Mouse (Mus musculus): ENCODE measurements around the gene Ano6. TPM values are rescaled to one million over a fixed set of nuclear protein-coding genes. Genes with fewer than 3 reads are reported as not detected.

The Ano6 gene
- polyA plus RNA-seq, 1 experiment from 2014 or later, result 6.9 TPM

- Histone ChIP-seq H3K36me3 (replicated peaks; ENCODE audit: insufficient read depth, low read length) (no peaks in the 10 kb centered on the region), H3K4me1 (ENCODE audit: insufficient read depth) (no peaks in the 10 kb centered on the region), H3K9ac (replicated peaks) (no peak overlapping the region), H3K27me3 (ENCODE audit: insufficient read depth, low read length) (no peaks in the 10 kb centered on the region), H3K4me2 (ENCODE audit: low read depth, low read length) (no peak overlapping the region), H3K9me3 (ENCODE audit: low read length) (no peaks in the 10 kb centered on the region), H3K27ac (ENCODE audit: low read depth) (no peak overlapping the region), H3K4me3 (ENCODE audit: low read depth, low read length) (no peak overlapping the region)
- DNase-seq (no peak), ATAC-seq (no peak)
- 83% methylated on average over 5 of the region's 5 CpGs for WGBS (ENCODE audit: insufficient replicate concordance)
- TF ChIP-seq EP300 (IDR thresholded peaks at IDR 0.05; ENCODE audit: low read depth) (no peak), CTCF (IDR thresholded peaks at IDR 0.05; ENCODE audit: low read depth) (no peak)
Measured at GRCm38 (mm10) chr15:95749216-95749615, 41.4 kb upstream of the Ano6 start.

GRCm38 (mm10) chr15:95750038-95750437 is 40.6 kb upstream of the Ano6 start:
- no peak for DNase-seq
- peak; percentile 84 for ATAC-seq
- no peak for TF ChIP-seq CTCF (IDR thresholded peaks at IDR 0.05; ENCODE audit: low read depth)
- TF ChIP-seq EP300 (IDR thresholded peaks at IDR 0.05; ENCODE audit: low read depth), result no peak
- Histone ChIP-seq H3K4me2 (ENCODE audit: low read depth, low read length) (no peak overlapping the region), H3K9ac (replicated peaks) (no peak overlapping the region), H3K27ac (ENCODE audit: low read depth) (no peak overlapping the region), H3K4me1 (ENCODE audit: insufficient read depth) (no peaks in the 10 kb centered on the region), H3K9me3 (ENCODE audit: low read length) (no peaks in the 10 kb centered on the region), H3K27me3 (ENCODE audit: insufficient read depth, low read length) (no peaks in the 10 kb centered on the region), H3K4me3 (ENCODE audit: low read depth, low read length) (no peak overlapping the region), H3K36me3 (replicated peaks; ENCODE audit: insufficient read depth, low read length) (no peaks in the 10 kb centered on the region)
- 73% methylated on average over 21 of the region's 21 CpGs for WGBS (ENCODE audit: insufficient replicate concordance)

- no peak for TF ChIP-seq EP300 (IDR thresholded peaks at IDR 0.05; ENCODE audit: low read depth)
- TF ChIP-seq CTCF (IDR thresholded peaks at IDR 0.05; ENCODE audit: low read depth), result no peak
- no peaks in the 10 kb centered on the region for H3K9me3 ChIP-seq (ENCODE audit: low read length)
- H3K4me3 ChIP-seq (ENCODE audit: low read depth, low read length), result no peak overlapping the region
- WGBS (ENCODE audit: insufficient replicate concordance), result 79% methylated on average over 8 of the region's 8 CpGs
- DNase-seq (no peak), ATAC-seq (no peak)
- no peaks in the 10 kb centered on the region for H3K36me3 ChIP-seq (replicated peaks; ENCODE audit: insufficient read depth, low read length)
- no peak overlapping the region for H3K4me2 ChIP-seq (ENCODE audit: low read depth, low read length)
- no peak overlapping the region for H3K27ac ChIP-seq (ENCODE audit: low read depth)
- H3K27me3 ChIP-seq (ENCODE audit: insufficient read depth, low read length), result no peaks in the 10 kb centered on the region
- H3K4me1 ChIP-seq (ENCODE audit: insufficient read depth), result no peaks in the 10 kb centered on the region; the same call in 1 of the 2 replicates
- no peak overlapping the region for H3K9ac ChIP-seq (replicated peaks)
Measured at GRCm38 (mm10) chr15:95751832-95752676, 38.6 kb upstream of the Ano6 start.

- no peak for DNase-seq
Measured at GRCm38 (mm10) chr15:95752677-95753019, 38.0 kb upstream of the Ano6 start.

GRCm38 (mm10) chr15:95753031-95753430 is 37.6 kb upstream of the Ano6 start:
- TF ChIP-seq CTCF (IDR thresholded peaks at IDR 0.05; ENCODE audit: low read depth) (no peak), EP300 (IDR thresholded peaks at IDR 0.05; ENCODE audit: low read depth) (no peak)
- DNase-seq (no peak), ATAC-seq (no peak)
- Histone ChIP-seq H3K4me2 (ENCODE audit: low read depth, low read length) (no peak overlapping the region), H3K9ac (replicated peaks) (no peak overlapping the region), H3K9me3 (ENCODE audit: low read length) (no peaks in the 10 kb centered on the region), H3K27ac (ENCODE audit: low read depth) (no peak overlapping the region), H3K4me3 (ENCODE audit: low read depth, low read length) (no peak overlapping the region), H3K36me3 (replicated peaks; ENCODE audit: insufficient read depth, low read length) (no peaks in the 10 kb centered on the region), H3K27me3 (ENCODE audit: insufficient read depth, low read length) (no peaks in the 10 kb centered on the region), H3K4me1 (ENCODE audit: insufficient read depth) (no peaks in the 10 kb centered on the region; the same call in 1 of the 2 replicates)
- WGBS (ENCODE audit: insufficient replicate concordance), result 77% methylated on average over 3 of the region's 5 CpGs

More at GRCm38 (mm10) chr15:95752677-95753019, 38.0 kb upstream of the Ano6 start:
- no peak overlapping the region for H3K27ac ChIP-seq (ENCODE audit: low read depth)
- H3K4me2 ChIP-seq (ENCODE audit: low read depth, low read length), result no peak overlapping the region
- no peaks in the 10 kb centered on the region for H3K9me3 ChIP-seq (ENCODE audit: low read length)
- no peak overlapping the region for H3K4me3 ChIP-seq (ENCODE audit: low read depth, low read length)
- H3K4me1 ChIP-seq (ENCODE audit: insufficient read depth), result no peaks in the 10 kb centered on the region; the same call in 1 of the 2 replicates
- H3K27me3 ChIP-seq (ENCODE audit: insufficient read depth, low read length), result no peaks in the 10 kb centered on the region
- H3K9ac ChIP-seq (replicated peaks), result no peak overlapping the region
- TF ChIP-seq EP300 (IDR thresholded peaks at IDR 0.05; ENCODE audit: low read depth) (no peak), CTCF (IDR thresholded peaks at IDR 0.05; ENCODE audit: low read depth) (no peak)
- 83% methylated on average over 5 of the region's 5 CpGs for WGBS (ENCODE audit: insufficient replicate concordance)
- ATAC-seq, result no peak
- no peaks in the 10 kb centered on the region for H3K36me3 ChIP-seq (replicated peaks; ENCODE audit: insufficient read depth, low read length)

- WGBS (ENCODE audit: insufficient replicate concordance), result 36% methylated on average over 10 of the region's 10 CpGs
- ATAC-seq (no peak), DNase-seq (no peak)
- Histone ChIP-seq H3K4me2 (ENCODE audit: low read depth, low read length) (no peak overlapping the region), H3K27ac (ENCODE audit: low read depth) (no peak overlapping the region), H3K9ac (replicated peaks) (no peak overlapping the region), H3K4me3 (ENCODE audit: low read depth, low read length) (no peak overlapping the region), H3K4me1 (ENCODE audit: insufficient read depth) (no peaks in the 10 kb centered on the region; the same call in 1 of the 2 replicates), H3K27me3 (ENCODE audit: insufficient read depth, low read length) (no peaks in the 10 kb centered on the region), H3K36me3 (replicated peaks; ENCODE audit: insufficient read depth, low read length) (no peaks in the 10 kb centered on the region), H3K9me3 (ENCODE audit: low read length) (no peaks in the 10 kb centered on the region)
- no peak for TF ChIP-seq EP300 (IDR thresholded peaks at IDR 0.05; ENCODE audit: low read depth)
- TF ChIP-seq CTCF (IDR thresholded peaks at IDR 0.05; ENCODE audit: low read depth), result no peak
Measured at GRCm38 (mm10) chr15:95757169-95757568, 33.5 kb upstream of the Ano6 start.
